Mouse (Mus musculus) heart, postnatal 14 days (tissue): Measurements from ENCODE around the gene Dcps. TPM values are rescaled to one million over a fixed set of nuclear protein-coding genes. Genes with fewer than 3 reads are reported as not detected.
"Not testable (repeated sequence)": the region's sequence is repeated elsewhere in the genome, so short reads cannot be mapped to it uniquely, and the experiment has no call there.

Experiments used
- DNase-seq, 2 experiments: peaks; one replicate each; pipeline ENCODE4 v3.0.0; 2021 to 2022
- intact Hi-C: fragments of 180-260 bp; cut with DNase I; formaldehyde crosslinking; loops from one replicate; pipeline ENCODE4 v1.15.1; 2025
- total RNA-seq, 2 experiments: library from RNA; stranded (reverse); gene quantifications; 2 replicates each; pipeline ENCODE4 v1.2.3; 2021

The Dcps gene
- total RNA-seq, 2 experiments from 2014 or later: 14.2 to 17.1 TPM

GRCm38 (mm10) chr9:35183359-35183758 is 7.5 kb upstream of the Dcps start:
- intact Hi-C loops: no loop called here
- no peak for DNase-seq

GRCm38 (mm10) chr9:35182832-35183231 is 7.0 kb upstream of the Dcps start:
- DNase-seq: no peak
- intact Hi-C loops: no loop called here

GRCm38 (mm10) chr9:35176124-35176659 is 331 bp upstream of the Dcps start:
- intact Hi-C loops: loop anchor here (1.0 kb wide), 1 partner anchor 34 kb away; no protein-coding TSS in a partner anchor
- DNase-seq: no peak

GRCm38 (mm10) chr9:35173331-35173730 is 2.5 kb downstream of the Dcps start:
- intact Hi-C loops: no loop called here
- no peak for DNase-seq

GRCm38 (mm10) chr9:35170071-35170470 is 5.8 kb downstream of the Dcps start:
- intact Hi-C loops: no loop called here
- DNase-seq: no peak

- no peak for DNase-seq
- intact Hi-C loops: loop anchor here (1.0 to 10.0 kb wide), 3 partner anchors 136 to 312 kb away; no protein-coding TSS in a partner anchor
These were observed 8.8 kb downstream of the Dcps start for GRCm38 (mm10) chr9:35166798-35167635.

- peak in 1 of 2 experiments; percentile 37 for DNase-seq
- intact Hi-C loops: loop anchor here (1.0 to 10.0 kb wide), 3 partner anchors 135 to 311 kb away; no protein-coding TSS in a partner anchor
These were observed 9.6 kb downstream of the Dcps start for GRCm38 (mm10) chr9:35166144-35166797.

- intact Hi-C loops: loop anchor here (2.0 to 10.0 kb wide), 2 partner anchors 310 to 666 kb away; no protein-coding TSS in a partner anchor
- no peak for DNase-seq
These were observed 11.6 kb downstream of the Dcps start for GRCm38 (mm10) chr9:35164142-35164874.

GRCm38 (mm10) chr9:35163011-35163690 is 12.7 kb downstream of the Dcps start:
- peak; percentile 77 to 82 for DNase-seq

GRCm38 (mm10) chr9:35161721-35162120 is 14.1 kb downstream of the Dcps start:
- no peak for DNase-seq
- intact Hi-C loops: loop anchor here (2.0 to 10.0 kb wide), 2 partner anchors 45 to 307 kb away; no protein-coding TSS in a partner anchor

More at GRCm38 (mm10) chr9:35163011-35163690, 12.7 kb downstream of the Dcps start:
- intact Hi-C loops: loop anchor here (2.0 to 10.0 kb wide), 2 partner anchors 46 to 308 kb away; no protein-coding TSS in a partner anchor

GRCm38 (mm10) chr9:35160662-35161061 is 15.2 kb downstream of the Dcps start:
- intact Hi-C loops: loop anchor here (10.0 kb wide), 1 partner anchor 306 kb away; no protein-coding TSS in a partner anchor

GRCm38 (mm10) chr9:35158477-35158876 is 17.4 kb downstream of the Dcps start:
- no peak for DNase-seq
- intact Hi-C loops: no loop called here

More at GRCm38 (mm10) chr9:35160662-35161061, 15.2 kb downstream of the Dcps start:
- DNase-seq: no peak

- intact Hi-C loops: no loop called here
- DNase-seq: no peak
These were observed 19.0 kb downstream of the Dcps start for GRCm38 (mm10) chr9:35156862-35157261.

- DNase-seq: peak; percentile 57 to 62
These were observed 19.7 kb downstream of the Dcps start for GRCm38 (mm10) chr9:35156002-35156710.

GRCm38 (mm10) chr9:35152923-35153322 is 22.9 kb downstream of the Dcps start:
- no peak for DNase-seq
- intact Hi-C loops: loop anchor here (2.0 kb wide), 1 partner anchor 20 kb away; no protein-coding TSS in a partner anchor

More at GRCm38 (mm10) chr9:35156002-35156710, 19.7 kb downstream of the Dcps start:
- intact Hi-C loops: no loop called here

GRCm38 (mm10) chr9:35148822-35149221 is 27.0 kb downstream of the Dcps start:
- intact Hi-C loops, DNase-seq: not testable (repeated sequence)

GRCm38 (mm10) chr9:35147261-35147660 is 28.6 kb downstream of the Dcps start:
- DNase-seq, intact Hi-C loops: not testable (repeated sequence)

- intact Hi-C loops: no loop called here
These were observed 30.0 kb downstream of the Dcps start for GRCm38 (mm10) chr9:35145829-35146228.

GRCm38 (mm10) chr9:35145118-35145517 is 30.7 kb downstream of the Dcps start:
- intact Hi-C loops: no loop called here
- no peak for DNase-seq

More at GRCm38 (mm10) chr9:35145829-35146228, 30.0 kb downstream of the Dcps start:
- DNase-seq: no peak
